Mouse (Mus musculus): ENCODE results near the gene Casp7. TPM values are rescaled to one million over a fixed set of nuclear protein-coding genes. Genes with fewer than 3 reads are reported as not detected.

Gene Casp7
- 25.2 TPM for polyA plus RNA-seq (2014; fragmentation: Illumina TruSeq; extraction: RNeasy Lipid Tissue Mini Kit (QIAGEN cat#74804); ENCODE audit: low read depth, low replicate concordance)

DNA sequence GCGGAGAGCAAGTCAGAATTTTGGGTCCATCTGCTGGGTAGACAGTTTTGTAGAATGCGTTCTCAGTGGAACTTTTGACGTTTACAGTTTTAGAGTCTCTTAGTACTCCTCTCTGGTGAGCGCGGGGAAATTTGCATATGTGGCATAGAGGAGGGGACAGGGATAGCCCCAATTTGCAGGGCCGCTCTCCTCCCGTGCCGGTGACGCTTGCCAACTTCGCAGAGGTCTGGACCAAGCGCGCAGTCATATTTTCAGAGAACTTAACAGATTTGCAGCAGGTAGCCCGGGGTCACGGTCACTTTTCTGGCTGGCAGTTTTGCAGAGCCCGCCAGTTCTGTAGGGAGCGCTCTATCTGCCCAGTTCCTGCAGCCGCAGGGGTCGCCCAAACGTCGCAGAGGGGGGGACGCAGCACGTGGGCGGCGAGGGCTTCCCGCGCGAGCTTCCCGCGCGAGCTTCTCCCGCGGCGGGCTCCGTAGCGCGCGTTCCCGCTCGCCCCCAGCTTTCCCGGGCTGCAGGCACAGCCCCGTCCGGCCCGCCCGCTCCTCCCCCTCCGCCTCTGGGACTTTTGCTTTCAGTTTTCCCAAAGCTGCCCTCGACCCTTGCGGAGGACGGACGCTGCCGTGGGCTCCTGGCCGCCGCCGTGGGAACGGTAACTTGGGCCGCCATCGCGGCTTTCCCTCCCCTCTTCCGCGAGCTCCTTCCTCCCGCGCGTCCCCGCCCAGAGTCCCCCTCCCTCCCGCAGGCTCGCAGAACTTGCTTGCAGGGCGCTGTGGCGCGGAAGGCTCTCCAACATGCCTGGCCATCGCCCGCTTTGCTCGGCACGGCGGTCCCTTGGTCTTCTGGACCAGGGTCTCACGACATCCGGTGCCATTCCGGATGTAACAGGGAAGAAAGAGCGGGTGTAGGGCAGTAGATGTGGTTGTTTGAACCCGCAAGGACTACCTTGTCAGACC is at the start of gene Casp7:
Casp7 (plus strand) TSS at position 461 of the 953 bp plus-strand sequence.

DNA sequence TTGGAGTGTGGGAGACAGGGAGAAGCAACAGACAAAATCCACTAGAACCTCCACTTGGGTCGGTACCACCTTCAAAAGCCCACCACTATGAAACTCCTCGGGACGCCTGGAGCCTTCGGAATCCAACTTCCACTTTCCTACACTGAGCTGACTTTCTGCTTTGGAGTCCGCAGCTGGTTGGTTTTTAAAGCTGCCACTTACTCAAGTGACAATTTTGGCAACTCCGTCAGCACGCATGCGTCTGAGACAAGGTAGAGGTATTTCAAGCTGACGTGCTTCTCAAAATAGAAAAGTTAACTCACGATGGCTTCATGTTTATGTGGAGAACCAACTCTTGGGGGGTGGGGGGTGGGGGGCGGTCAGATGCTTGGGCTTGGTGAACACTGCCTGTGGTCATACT is 7.0 kb upstream of the Casp7 start, which contains the start of gene Nrap:
Nrap (minus strand) TSS at position 159 of the 400 bp plus-strand sequence.

DNA sequence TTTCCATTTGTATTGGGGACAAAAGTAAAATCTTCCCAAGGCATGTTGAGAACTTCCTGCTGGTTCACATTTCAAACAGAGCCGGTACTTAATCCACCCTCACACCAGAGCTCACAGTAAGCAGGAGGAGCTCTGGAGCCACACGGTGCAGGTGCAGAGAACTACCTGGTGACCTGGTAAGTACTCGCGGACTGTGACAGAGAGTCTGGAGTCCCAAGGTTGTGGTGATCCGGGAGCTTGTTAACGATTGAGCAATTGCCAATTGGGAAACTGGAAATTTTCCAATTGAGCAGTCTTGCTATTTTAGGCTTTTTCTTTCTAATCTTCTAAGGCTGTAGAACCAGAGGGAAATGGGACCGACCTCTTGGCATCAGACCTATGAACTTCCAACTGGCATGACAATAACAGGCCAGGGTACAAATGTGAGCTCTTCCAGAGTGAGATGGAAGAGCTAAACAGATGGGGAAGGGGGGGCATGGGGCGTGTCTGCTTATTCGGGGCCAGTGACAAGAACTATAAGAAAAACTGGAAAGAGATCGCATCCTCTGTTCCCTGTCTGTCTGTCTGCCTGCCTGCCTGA is 64.7 kb downstream of the Casp7 start, which contains the start of gene Plekhs1:
Plekhs1 (plus strand) TSS at position 119 of the 580 bp plus-strand sequence.

Other genes with a start within 250 kb of the Casp7 start
- gene Habp2, start 110.0 kb upstream of the Casp7 start, polyA plus RNA-seq (2014; fragmentation: Illumina TruSeq; extraction: RNeasy Lipid Tissue Mini Kit (QIAGEN cat#74804); ENCODE audit: low read depth, low replicate concordance): 89.0 TPM
- gene Nrap, start 7.1 kb upstream of the Casp7 start, polyA plus RNA-seq (2014; fragmentation: Illumina TruSeq; extraction: RNeasy Lipid Tissue Mini Kit (QIAGEN cat#74804); ENCODE audit: low read depth, low replicate concordance): not detected
- 0.21 TPM for gene Plekhs1, start 64.5 kb downstream of the Casp7 start, polyA plus RNA-seq (2014; fragmentation: Illumina TruSeq; extraction: RNeasy Lipid Tissue Mini Kit (QIAGEN cat#74804); ENCODE audit: low read depth, low replicate concordance)
- 23.5 TPM for gene Dclre1a, start 151.1 kb downstream of the Casp7 start, polyA plus RNA-seq (2014; fragmentation: Illumina TruSeq; extraction: RNeasy Lipid Tissue Mini Kit (QIAGEN cat#74804); ENCODE audit: low read depth, low replicate concordance)
- 5.8 TPM for gene Nhlrc2, start 151.1 kb downstream of the Casp7 start, polyA plus RNA-seq (2014; fragmentation: Illumina TruSeq; extraction: RNeasy Lipid Tissue Mini Kit (QIAGEN cat#74804); ENCODE audit: low read depth, low replicate concordance)